Mouse (Mus musculus) frontal cortex, adult 2 months (tissue): ENCODE results near the gene Spdya. TPM values are rescaled to one million over a fixed set of nuclear protein-coding genes. Genes with fewer than 3 reads are reported as not detected.
"Not testable (repeated sequence)": the region's sequence is repeated elsewhere in the genome, so short reads cannot be mapped to it uniquely, and the experiment has no call there.

Experiments used
- DNase-seq, 2 experiments: peaks; one replicate each; pipeline ENCODE4 v3.0.0; 2022; ENCODE audit warnings: low spot score in 1 of 2; ENCODE audit errors: extremely low spot score in 1 of 2
- polyA plus RNA-seq: library from polyadenylated mRNA; depleted of rRNA; stranded (reverse); fragments of >200 nt; gene quantifications from 2 replicates; pipeline ENCODE4 v1.2.3, GENCODE M21; 2012; rRNA removed

The Spdya gene
- polyA plus RNA-seq, 1 experiment = 1.5 TPM

- DNase-seq = no peak
Observed at GRCm38 (mm10) chr17:71631806-71632205, 79.9 kb downstream of the Spdya start.

GRCm38 (mm10) chr17:71633350-71633749 lies 81.5 kb downstream of the Spdya start:
- DNase-seq = no peak

DNA sequence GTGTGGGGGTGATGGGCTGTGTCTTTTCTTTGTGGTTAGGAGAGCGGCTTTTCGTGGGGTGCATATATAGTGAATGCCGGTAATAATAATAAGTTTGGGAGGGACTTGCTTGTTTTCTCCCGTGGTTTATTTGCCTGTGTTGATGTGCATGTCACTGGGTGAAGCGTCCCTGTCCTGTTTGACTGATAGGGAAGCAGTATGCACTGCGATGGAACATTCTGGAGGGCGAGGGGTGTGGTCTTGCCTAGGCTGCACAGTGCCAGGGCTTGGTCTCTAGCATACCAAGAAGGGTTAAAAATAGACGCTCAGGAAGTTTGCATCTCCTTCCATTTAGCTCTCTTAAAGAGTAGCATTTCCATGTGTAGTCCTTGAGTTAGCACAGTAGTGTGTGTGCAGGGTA lies 84.9 kb downstream of the Spdya start:
- no peak for DNase-seq

DNA sequence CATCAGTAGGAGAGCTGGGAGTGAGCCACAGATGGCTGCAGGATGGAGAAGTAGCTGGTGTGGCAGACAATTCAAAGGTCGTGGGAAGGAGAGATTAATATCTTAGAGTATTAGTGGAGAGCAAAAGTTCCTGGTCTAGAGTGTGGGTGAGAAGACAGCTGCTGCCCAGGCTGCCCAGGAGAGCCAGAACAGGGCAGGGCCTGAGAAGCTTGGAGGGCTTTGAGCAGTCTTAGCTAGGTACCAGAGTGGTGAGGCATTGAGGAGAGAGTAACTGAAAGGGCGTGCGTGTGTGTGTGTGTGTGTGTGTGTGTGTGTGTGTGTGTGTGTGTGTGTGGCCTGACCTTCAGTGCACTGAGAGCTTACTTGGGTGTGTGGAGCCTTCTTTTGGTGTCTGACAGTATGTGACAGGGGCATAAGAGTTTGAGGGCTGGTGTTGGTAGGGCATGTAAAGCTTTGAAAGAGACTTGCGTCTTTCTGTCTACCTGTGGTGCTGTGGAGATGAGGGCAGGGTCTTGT lies 85.9 kb downstream of the Spdya start:
- DNase-seq = no peak

DNA sequence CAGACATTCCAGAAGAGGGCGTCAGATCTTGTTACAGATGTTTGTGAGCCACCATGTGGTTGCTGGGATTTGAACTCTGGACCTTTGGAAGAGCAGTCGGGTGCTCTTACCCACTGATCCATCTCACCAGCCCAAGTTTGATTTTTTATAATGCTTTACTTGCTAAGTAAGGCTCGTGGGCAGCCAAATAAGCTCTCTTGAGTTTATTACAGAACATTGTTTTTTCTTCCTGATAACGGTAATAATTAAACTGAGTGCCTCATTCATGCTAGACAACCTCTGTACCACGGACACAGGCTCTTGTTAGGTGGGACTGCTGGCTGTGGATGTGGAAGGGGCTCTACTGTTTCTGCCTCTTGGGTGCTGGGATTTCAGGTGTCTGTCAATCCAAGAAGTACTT lies 87.2 kb downstream of the Spdya start:
- not testable (repeated sequence) for DNase-seq

Other genes with a start within 250 kb of the Spdya start
- 1.4 and 1.6 TPM in 2 replicates for gene Emilin2, start 240.1 kb upstream of the Spdya start, polyA plus RNA-seq
- gene Gm4707, start 92.1 kb upstream of the Spdya start, polyA plus RNA-seq = 2.1 and 2.4 TPM in 2 replicates
- gene Smchd1, start 76.7 kb upstream of the Spdya start, polyA plus RNA-seq = 26.8 and 27.6 TPM in 2 replicates
- 0.36 and 0.48 TPM in 2 replicates for gene Ndc80, start 25.2 kb upstream of the Spdya start, polyA plus RNA-seq
- 25.4 and 35.6 TPM in 2 replicates for gene Wdr43, start 63.8 kb downstream of the Spdya start, polyA plus RNA-seq
- 4.9 and 6.2 TPM in 2 replicates for gene Togaram2, start 121.2 kb downstream of the Spdya start, polyA plus RNA-seq
- gene Pcare, start 200.8 kb downstream of the Spdya start, polyA plus RNA-seq = 0.04 TPM in 2 replicates
- 61.5 and 63.9 TPM in 2 replicates for gene Clip4, start 216.4 kb downstream of the Spdya start, polyA plus RNA-seq